Mouse (Mus musculus) frontal cortex, postnatal 36 days (tissue): ENCODE measurements around the gene Gm20388.
"Not testable (repeated sequence)": the region's sequence is repeated elsewhere in the genome, so short reads cannot be mapped to it uniquely, and the experiment has no call there.

Experiments
- DNase-seq, 2 experiments: peaks; one replicate each; pipeline ENCODE4 v3.0.0; 2022; ENCODE audit warnings: low spot score in 2 of 2

The Gm20388 gene

DNA sequence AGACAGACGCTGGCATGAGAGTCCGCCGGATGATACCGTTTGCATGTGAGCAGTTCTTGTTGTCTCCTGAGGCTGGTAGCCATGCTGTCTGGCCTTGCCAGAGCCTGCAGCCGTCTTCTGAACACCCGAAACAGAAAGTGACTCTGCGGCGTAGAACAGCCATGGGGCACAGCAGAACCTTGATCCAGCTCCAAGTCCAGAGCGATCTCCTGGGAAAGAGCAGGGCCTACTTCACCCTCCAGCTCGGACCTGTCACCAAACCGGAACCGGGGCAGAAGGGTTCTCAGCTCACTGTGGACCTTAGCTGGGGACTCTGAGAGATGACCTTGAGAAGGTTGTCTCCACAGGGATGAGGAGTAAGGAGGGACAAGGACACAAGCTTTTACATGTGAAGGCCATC is 3364.5 kb downstream of the Gm20388 start:
- no peak for DNase-seq

DNA sequence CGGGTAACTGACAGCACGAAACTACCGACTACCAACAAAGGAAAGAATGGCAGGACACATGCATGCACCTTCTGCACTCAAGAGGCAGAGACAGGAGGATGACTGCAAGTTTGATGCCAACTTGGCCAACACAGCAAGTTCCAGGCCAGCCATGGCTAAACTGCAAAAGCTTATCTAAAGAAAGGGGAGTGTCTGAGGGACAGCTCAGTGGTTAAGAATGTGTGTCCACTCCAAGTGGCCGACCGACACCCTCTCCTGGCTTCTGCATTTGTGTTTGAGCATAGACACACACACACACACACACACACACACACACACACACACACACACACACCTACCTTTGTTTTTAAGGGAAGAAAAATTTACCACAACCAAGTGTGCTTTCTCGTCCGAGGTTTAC is 3367.8 kb downstream of the Gm20388 start:
- no peak for DNase-seq

DNA sequence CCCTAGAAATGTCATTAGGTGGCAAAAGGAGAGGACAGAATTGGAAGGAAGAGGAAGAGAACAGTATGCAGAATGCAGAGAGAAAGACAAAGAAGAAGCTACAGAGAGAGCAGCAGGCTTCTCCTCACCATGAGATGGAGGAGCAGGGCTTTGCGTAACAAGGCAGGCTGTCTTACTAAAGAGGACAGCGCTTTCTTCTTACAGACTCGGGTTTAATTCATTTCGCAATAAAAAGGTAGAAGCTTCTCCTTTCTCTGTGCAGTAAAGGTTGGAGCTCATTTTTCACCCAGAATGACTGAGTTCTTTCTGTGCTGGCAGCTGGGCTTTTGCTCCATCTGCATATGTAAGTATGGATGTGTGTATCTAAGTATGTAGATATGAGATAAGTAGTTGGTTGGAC is 3369.2 kb downstream of the Gm20388 start:
- no peak for DNase-seq

DNA sequence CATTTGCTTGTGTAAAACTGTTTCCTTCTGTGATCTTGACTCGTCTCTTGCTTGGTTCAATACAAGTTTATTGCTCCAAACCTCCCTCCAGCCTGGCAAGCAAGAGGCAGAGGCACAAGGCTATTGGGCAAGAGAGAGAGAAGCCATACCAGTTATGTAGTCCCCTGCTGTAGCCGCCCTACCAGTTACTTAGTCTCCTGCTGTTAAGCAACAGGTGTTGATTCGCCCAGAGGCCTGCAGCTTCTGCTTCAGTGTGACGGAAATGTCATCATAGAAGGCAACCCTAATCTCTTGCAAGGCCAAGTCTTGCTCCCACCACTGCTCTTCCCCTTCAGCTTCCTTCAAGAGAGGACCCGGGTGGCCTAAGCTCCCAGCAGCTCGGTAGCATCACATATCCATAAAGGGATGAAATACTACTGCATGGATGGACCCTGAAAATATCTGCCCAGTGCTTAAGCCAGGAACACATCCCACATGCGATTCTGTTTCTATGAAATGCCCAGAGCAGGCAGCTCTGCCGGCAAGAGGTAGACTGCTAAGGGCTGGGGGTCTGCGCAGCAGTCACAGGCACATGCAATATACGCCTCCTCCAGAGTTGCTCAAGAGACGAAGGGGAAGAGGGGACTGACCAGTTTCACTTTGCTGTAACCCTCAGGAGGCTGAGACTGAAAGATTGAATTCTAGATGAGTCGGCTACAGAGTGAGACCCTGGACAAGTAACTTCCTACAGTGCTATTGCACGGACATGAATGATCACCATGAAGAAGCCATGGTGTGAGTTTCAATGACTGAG is 3369.9 kb downstream of the Gm20388 start:
- no peak for DNase-seq

DNA sequence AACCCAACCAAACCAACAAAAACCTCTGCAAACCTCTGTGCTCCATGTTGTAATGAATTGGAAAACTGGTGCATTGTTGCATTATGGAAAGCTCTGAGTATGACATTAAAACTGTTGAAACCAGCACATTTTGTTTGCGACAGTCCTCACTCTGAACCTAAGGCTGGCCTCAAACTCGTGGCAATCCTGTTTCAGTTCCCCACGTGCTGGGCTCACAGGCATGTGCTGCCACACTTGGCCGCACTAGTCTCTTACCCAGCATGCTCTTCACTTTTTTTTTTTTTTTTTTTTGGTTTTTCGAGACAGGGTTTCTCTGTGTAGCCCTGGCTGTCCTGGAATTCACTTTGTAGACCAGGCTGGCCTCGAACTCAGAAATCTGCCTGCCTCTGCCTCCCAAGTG is 3372.4 kb downstream of the Gm20388 start:
- not testable (repeated sequence) for DNase-seq

DNA sequence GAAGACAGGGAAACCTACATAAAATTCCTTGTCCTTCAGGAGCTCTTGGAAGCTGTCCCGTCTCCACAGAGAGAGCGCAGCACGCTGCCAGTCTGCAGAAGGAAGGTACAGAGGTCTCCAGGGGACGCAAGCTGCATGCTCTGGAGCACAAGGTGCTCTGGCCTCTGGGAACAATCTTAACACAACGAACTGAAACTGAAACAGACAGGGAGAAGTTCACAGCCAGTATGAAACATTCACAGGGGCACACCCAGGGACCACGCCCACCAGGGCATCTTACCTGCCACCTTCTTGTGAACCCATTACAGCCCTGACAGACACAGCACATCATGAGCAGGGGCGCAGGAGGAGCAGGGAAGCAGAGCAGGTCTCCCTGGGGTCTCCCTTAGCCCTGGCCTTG is 3373.3 kb downstream of the Gm20388 start:
- DNase-seq, result no peak

DNA sequence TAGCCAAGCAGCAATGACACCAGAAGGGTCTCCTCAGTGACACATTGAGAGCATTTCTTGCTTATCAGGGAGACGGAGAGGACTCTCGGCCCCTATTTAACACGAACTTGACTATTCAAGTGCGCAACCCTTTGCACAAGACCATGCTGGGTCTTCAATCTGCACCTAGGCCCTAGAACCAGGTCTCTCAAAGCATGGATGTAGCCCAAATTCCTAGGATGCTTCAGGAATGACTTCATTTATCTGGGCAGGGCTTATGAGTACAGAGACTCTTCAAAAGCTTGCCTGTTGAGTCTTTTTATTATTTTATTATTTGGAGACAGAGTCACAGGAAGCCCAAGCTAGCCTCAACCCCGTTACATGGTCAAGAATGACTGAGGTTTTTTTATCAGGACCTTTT is 3373.9 kb downstream of the Gm20388 start:
- no peak for DNase-seq

DNA sequence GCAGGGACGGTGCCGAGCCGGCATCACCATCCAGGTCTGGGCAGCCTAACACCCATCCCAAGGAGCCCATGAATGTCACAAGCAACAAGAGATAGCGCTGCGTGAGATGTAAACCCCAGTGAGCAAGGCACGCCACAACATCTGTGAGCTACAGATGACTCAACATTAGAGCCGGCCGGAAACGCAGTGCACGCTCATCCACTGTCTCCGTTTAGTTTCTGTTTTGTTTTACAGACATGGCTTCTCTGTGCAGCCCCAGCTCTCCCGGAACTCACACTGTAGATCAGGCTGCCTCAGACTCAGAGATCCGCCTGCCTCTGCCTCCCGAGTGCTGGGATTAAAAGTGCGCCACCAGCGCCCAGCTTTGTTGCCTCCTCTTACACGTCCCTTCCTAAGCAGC is 3376.7 kb downstream of the Gm20388 start:
- DNase-seq, result no peak

DNA sequence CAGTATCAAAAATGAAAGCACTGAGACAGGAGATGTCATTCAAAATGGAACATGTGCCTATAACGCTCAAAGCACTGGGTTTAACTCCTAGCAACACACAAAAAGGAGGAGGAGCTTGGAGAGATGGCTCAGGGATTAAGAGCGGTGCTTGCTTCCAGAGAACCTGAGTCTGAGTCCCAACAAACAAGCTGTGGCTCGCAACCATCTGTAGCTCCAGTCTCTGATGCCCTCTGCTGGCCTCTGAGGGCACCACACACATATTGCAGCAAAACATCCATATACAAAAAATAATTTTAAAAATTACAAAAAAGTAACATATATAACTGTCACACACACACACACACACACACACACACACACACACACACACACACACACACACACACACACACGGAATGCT is 3379.5 kb downstream of the Gm20388 start:
- peak; percentile 9 to 11 for DNase-seq

DNA sequence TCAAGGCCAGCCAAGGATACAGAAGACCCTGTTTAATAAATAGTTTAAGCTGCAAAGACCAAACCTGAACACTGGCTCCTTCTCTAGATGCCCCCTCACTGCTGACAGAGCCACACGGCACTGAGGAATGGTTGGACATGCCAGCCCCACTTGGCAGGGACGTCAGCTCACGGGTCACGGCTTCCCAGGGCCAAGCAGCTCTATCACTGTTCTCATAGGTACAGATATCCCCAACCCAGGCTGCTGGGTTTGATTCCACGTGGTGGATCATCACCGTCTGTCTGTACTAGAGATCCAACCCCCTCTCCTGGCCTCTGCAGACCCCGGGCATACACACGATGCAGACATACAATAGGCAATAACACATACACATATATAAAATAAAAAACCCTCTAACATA is 3380.0 kb downstream of the Gm20388 start:
- no peak for DNase-seq

DNA sequence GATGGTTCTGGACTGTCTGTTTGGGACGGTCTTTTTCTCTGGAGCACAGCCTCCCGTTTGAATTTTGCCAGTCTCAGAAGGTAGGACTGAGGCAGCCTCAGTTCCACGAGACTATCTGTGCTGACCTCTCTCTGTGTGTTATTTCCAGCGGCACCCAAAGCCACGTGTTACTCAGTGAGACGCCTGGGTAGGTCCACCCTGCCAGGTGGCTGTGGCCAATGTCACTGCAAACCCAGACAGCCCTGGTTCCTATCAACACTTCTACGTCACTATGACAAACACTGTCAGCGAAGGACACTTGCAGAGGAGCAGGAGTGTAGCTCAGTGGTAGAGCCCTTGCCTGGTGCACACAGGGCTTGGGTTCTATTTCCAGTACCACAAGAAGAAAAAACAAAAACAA is 3381.1 kb downstream of the Gm20388 start:
- no peak for DNase-seq

DNA sequence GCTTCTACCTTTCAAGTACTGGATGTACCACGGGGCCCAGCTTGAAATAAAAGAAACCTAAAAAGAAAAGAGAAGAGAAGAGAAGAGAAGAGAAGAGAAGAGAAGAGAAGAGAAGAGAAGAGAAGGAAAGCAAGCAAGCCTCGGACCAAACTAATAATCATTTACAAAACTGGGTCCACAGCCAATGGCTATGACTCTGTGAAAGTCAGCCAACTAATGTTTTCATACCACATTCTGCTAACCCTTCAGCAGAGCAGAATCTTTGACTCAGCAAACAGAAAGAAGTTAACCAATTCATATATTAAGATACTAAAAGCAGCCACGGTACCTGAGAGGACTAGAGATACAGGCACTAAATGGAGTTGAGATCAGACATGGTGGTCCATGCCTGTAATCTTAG is 3381.6 kb downstream of the Gm20388 start:
- no peak for DNase-seq

DNA sequence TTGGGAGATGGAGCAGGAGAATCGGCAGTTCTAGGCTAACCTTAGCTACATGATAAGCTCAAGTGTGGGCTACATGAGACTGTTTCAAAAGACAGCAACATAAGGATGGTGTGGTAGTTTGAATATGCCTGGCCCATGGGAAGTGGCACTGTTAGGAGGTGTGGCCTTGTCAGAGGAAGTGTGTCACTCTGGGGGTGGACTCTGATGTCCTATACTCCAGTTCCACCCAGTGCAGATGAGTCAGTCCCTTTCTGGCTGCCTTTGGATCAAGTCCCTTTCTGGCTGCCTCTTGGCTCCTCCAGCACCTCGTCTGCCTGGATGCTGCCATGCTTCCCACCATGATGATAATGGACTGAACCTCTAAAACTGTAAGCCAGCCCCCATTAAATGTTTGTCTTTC is 3382.1 kb downstream of the Gm20388 start:
- no peak for DNase-seq

DNA sequence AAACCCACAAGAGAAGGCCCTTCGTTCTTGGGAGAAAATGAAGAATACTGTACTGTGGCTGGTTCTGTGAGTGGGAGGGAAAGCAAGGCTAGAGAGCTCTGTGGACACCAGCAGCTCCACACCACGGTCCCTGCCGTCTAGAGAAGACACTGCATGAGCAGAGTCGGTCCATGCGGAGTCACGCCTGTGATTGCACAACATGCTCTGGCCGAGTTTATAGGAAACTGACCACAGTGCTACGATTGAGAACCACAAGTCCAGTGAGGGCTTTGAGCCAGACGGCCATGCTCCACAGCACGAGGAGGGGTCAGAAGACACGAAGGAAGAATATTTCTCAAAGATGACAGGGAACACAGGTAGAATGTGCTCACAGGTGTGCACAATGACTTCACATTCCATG is 3387.7 kb downstream of the Gm20388 start:
- no peak for DNase-seq

DNA sequence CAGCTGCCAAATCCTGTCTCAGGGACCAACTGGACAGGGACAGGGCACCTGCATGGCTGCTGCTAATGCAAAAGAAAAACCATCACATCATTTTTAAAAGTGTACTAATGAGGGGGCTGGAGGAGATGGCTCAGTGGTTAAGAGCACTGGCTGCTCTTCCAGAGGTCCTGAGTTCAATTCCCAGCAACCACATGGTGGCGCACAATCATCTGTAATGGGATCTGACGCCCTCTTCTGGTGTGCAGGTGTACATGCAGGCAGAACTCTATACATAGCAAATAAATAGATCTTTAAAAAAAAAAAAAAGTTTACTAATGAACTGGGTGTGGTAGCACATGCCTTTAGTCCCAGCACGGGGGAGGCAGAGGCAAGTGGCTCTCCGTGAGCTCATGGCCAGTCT is 3398.1 kb downstream of the Gm20388 start:
- DNase-seq, result no peak

DNA sequence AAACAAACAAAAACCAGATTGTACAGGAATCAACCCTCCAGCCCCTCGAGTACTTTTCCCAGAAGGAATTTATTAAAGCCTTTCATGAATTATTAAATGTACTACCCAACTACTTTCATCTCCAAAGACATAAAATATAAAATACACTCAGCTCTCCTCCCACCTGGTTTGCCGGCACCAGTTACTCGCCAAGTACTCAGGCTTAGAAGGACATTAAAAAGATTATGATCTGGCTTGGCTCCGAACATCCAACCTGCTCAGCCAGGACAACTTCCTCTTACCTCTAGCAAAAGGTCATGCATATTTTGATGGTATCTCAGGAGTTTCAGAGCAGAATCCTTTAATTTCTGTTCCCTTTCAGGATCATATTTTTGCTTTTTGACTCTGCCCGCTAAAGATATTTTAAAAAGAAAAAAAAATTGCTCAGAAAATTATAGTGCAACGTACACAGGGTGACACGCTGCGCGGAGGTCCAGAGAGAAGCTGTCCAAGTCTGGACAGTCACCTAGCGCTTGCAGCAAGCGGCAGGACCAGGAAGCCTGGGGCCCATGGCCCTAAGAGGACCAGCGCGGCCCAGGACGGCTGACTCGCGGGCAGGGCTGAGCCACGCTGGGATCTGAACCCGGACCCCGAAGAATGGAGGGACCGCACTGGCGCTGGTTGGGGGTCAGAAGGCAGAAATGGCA is 3407.3 kb downstream of the Gm20388 start:
- no peak for DNase-seq

DNA sequence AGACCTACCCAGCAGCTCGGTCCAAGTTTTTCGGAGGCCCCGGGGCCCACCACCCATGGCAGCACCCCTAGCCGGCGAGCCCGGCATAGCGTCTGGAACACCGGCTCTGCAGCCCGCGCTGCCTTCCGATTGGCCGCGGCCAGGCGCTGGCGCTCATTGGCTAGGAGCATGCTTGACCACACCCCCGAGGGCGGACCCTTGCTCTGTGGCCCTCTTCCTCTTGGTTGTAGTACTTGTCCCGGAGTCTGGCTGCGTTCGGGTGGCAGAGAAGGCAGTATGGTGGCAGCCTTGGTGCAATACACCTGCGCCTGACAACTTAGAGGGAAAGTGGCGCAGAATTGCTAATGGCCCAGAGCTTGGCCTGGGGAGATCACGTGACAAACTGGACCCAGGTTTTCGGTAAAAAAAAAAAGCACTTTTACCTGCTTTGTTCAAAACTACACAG is 3407.8 kb downstream of the Gm20388 start, which contains the start of gene Fanca:
TSS of gene Fanca (minus strand) at position 110 of the 445 bp plus-strand sequence.
- peak; percentile 85 to 89 for DNase-seq

DNA sequence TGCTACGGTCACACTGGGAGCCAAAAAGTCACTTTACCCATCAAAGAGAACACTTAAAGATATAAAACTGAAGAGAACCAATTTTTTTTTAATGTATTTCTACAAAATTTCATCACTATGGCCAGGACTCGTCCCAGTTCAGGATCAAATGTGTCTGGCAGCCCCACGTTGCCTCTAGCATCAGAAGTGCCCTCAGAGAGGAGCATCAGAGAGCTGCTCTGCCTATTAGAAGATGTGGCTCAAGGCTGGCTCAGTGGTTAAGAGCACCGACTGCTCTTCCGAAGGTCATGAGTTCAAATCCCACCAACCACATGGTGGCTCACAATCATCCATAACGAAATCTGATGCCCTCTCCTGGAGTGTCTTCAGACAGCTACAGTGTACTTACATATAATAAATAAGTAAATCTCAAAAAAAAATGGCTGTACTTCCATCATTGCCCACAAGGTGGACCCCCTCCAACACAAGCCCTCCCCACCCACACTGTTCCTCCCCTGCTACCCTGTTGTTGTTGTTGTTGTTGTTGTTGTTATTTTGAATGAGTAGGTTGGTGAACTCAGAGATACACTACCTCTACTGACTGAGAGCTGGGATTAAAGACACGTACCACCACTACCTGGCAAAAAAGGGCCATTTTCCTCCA is 3409.0 kb downstream of the Gm20388 start:
- peak in 1 of 2 experiments; percentile 39 for DNase-seq

DNA sequence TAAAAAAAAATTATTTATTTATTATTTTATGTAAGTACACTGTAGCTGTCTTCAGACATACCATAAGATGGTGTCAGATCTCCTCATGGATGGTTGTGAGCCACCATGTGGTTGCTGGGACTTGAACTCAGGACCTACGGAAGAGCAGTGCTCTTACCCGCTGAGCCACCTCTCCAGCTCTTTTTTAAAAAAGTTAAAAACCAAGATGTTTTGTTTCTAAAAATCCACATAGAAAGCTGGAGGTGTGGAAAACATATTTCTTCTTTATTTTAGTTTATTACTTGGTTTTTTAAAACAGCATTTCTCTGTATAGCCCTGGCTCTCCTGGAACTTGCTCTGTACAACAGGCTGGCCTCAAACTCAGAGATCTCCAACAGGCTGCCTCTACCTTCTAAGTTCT is 3417.9 kb downstream of the Gm20388 start:
- DNase-seq, result no peak

DNA sequence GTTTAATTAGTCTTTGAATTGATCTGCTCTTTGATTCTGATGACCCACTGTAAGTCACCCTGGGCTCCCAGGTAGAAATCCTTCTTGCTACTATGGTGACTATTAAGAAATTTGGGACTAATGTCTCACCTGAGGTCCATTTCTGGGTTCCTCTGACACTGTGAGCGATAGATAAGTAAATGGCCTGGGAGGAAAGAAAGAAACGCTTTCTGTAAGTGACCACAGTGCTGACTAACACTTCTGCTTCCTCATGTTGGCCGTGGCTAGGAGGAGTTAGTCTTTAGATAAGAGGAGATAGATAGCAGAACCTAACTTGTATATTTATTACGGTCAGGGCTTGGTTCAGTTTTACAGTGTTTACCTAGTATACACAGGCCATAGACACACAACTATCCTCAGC is 3418.7 kb downstream of the Gm20388 start:
- no peak for DNase-seq

DNA sequence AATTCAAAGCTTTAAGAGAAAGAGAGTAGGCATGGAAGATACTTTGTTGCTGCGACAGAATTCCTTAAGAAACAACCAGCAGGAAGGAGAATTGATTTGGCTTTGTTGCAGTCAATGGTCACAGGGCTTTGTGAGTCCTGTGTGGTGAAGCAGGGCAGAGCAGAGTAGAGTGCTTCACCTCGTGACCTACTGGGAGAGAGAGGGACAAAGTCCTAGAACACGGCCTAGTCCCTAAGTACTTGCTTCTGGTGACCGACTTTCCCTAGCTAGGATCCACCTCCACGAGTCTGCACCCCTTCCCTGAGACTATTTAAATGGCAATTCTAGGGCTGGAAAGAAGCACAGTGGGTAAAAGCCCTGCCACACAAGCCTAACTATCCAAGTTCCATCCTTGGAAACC is 3419.3 kb downstream of the Gm20388 start:
- DNase-seq, result no peak

DNA sequence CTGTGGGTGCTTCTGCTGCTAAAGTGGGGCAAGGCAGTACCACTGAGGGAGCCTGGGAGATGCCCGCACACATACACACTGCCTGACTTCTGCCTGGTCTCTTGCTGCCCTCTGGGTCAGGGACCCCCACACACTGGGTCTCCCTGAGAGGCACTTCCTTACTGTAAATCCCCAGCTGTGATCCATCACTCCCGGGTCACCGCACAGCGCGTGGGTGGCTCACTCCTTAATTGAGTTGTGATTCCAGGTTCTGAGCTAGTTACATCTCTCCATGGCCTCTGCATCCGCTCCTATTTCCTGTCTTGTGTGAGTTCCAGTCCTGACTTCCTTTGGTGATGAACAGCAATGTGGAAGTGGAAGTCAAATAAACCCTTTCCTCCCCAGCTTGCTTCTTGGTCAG is 3420.1 kb downstream of the Gm20388 start:
- no peak for DNase-seq

DNA sequence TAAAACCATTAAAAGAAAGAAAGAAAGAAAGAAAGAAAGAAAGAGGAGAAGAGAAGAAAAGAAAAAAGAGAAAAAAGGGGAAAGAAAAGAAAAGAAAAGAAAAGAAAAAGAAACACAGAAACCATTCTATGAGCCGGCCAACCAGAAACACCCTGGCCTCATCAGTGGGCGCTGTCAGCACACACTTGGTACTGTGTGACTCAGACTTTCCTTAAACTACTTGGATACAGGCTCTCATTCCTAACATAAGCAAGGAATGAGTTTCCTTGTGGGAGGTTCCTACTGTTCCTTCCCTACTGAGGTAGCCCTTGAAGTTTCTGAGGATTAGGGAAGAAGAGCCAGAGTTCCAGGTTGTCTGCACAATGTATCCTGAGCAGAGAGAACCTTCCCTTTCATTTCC is 3420.7 kb downstream of the Gm20388 start:
- peak in 1 of 2 experiments; percentile 29 for DNase-seq
